Mouse (Mus musculus) intestine, embryonic 14.5 days (tissue): ENCODE measurements at regions not wholly inside any gene's neighbourhood (a gene's known extent, or its start where the extent isn't known, plus 50 kb on each side); places are given as distances from the start of the nearest gene placed in this dataset.

Experiments
- ATAC-seq: fragments of 200-750 bp; cut with Nextera tagmentation; replicated peaks from 2 replicates; pipeline ENCODE4 v1.8.0; 2017; ENCODE audit warnings: low read depth, moderate number of reproducible peaks, moderate TSS enrichment, moderate library complexity; ENCODE audit not compliant: low FRiP score, low TSS enrichment
- DNase-seq: peaks from one replicate; pipeline ENCODE4 v3.0.0-alpha.2; 2018; ENCODE audit warnings: low spot score
- H3K27ac ChIP-seq: fragments of 300-500 bp; sonication (generic); 2 replicates; pipeline ENCODE4 v1.5.1; 2014; ENCODE audit warnings: low read depth, mild to moderate bottlenecking, control low read depth
- H3K27me3 ChIP-seq: fragments of 300-500 bp; sonication (generic); replicated peaks from 2 replicates; pipeline ENCODE4 v1.6.1; 2014; ENCODE audit warnings: low read length, control low read depth; ENCODE audit not compliant: control insufficient read depth, insufficient read depth
- H3K36me3 ChIP-seq: fragments of 300-500 bp; sonication (generic); 2 replicates; pipeline ENCODE4 v1.6.1; 2014; ENCODE audit warnings: low read length, control low read depth; ENCODE audit not compliant: control insufficient read depth, insufficient read depth
- H3K4me1 ChIP-seq: fragments of 300-500 bp; sonication (generic); replicated peaks from 2 replicates; pipeline ENCODE4 v1.6.1; 2014; ENCODE audit warnings: low read length, control low read depth, mixed read lengths; ENCODE audit not compliant: control insufficient read depth, insufficient read depth
- H3K4me2 ChIP-seq: fragments of 300-500 bp; sonication (generic); 2 replicates; pipeline ENCODE4 v1.6.1; 2014; ENCODE audit warnings: low read length
- H3K4me3 ChIP-seq: fragments of 300-500 bp; sonication (generic); 2 replicates; pipeline ENCODE4 v1.5.1; 2014; ENCODE audit warnings: low read depth, low read length, control low read depth, mixed read lengths
- H3K9ac ChIP-seq: fragments of 300-500 bp; sonication (generic); 2 replicates; pipeline ENCODE4 v1.6.1; 2014; ENCODE audit warnings: mild to moderate bottlenecking, low read length
- H3K9me3 ChIP-seq: fragments of 300-500 bp; sonication (generic); 2 replicates; pipeline ENCODE4 v1.6.1; 2016; ENCODE audit warnings: low read length, control low read depth; ENCODE audit not compliant: control insufficient read depth
- whole genome bisulfite sequencing: fragments of 180-500 bp; shearing (Covaris S2); extraction: QIAGEN DNeasy Blood & Tissue Kit; methylation state at CpG from one replicate; pipeline ENCODE4 v1.1.7; 2014; 5-methylcytosine and 5-hydroxymethylcytosine counted together

GRCm38 (mm10) chr4:95346722-95347197 lies 210.5 kb upstream of the Fggy start:
- no peak overlapping the region for H3K4me3 ChIP-seq
- no peaks in the 10 kb centered on the region for H3K27me3 ChIP-seq
- H3K27ac ChIP-seq = no peak overlapping the region
- ATAC-seq = no peak
- H3K4me2 ChIP-seq = no peak overlapping the region
- H3K36me3 ChIP-seq = no peaks in the 10 kb centered on the region
- no peak for DNase-seq
- H3K9me3 ChIP-seq = no peaks in the 10 kb centered on the region
- H3K4me1 ChIP-seq = no peaks in the 10 kb centered on the region
- 48% methylated on average over 3 of the region's 3 CpGs for WGBS
- no peak overlapping the region for H3K9ac ChIP-seq

DNA sequence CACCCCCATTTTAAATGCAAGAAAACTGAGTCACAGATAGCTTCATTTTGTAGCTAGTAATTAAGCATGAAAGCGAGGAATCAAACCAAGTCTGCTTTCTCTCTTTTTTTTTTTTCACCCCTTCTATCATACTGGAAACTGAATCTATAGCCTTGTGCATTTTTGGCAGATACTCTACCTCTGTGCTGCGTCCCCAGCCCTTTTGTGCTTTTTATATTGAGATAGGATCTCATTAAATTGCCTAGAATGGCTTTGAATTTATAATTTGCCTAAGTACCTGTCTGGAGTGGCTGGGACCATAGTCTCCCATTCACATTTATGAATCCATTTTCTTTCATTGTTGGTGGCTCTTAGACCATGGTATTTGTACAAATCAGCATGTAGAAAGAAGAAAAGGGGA lies 209.9 kb upstream of the Fggy start:
- Histone ChIP-seq H3K4me2 (no peak overlapping the region), H3K27ac (no peak overlapping the region), H3K9ac (no peak overlapping the region), H3K4me3 (no peak overlapping the region), H3K27me3 (no peaks in the 10 kb centered on the region), H3K4me1 (no peaks in the 10 kb centered on the region), H3K9me3 (no peaks in the 10 kb centered on the region), H3K36me3 (no peaks in the 10 kb centered on the region)
- WGBS = 87% methylated on average over 2 of the region's 2 CpGs
- DNase-seq = no peak
- ATAC-seq = no peak

GRCm38 (mm10) chr4:95348405-95349123 lies 208.7 kb upstream of the Fggy start:
- Histone ChIP-seq H3K9ac (no peak overlapping the region), H3K4me3 (no peak overlapping the region), H3K27ac (no peak overlapping the region), H3K27me3 (no peaks in the 10 kb centered on the region), H3K9me3 (no peaks in the 10 kb centered on the region), H3K36me3 (no peaks in the 10 kb centered on the region), H3K4me1 (no peaks in the 10 kb centered on the region), H3K4me2 (no peak overlapping the region)
- DNase-seq (no peak), ATAC-seq (no peak)
- WGBS = 87% methylated on average over 4 of the region's 4 CpGs

- Histone ChIP-seq H3K27me3 (no peaks in the 10 kb centered on the region), H3K4me1 (no peaks in the 10 kb centered on the region), H3K36me3 (no peaks in the 10 kb centered on the region), H3K27ac (peak overlapping the region; percentile 66; the same call in 1 of the 2 replicates), H3K9me3 (no peaks in the 10 kb centered on the region), H3K9ac (no peak overlapping the region), H3K4me3 (no peak overlapping the region), H3K4me2 (no peak overlapping the region)
- ATAC-seq = 0 out of 2 replicates have a peak, but pooled peaks have one; percentile 53
- no peak for DNase-seq
- 35% methylated on average over 7 of the region's 7 CpGs for WGBS
Observed at GRCm38 (mm10) chr4:95353894-95354319, 203.4 kb upstream of the Fggy start.

- Histone ChIP-seq H3K27me3 (no peaks in the 10 kb centered on the region), H3K27ac (no peak overlapping the region), H3K9me3 (no peaks in the 10 kb centered on the region), H3K4me3 (no peak overlapping the region), H3K9ac (no peak overlapping the region), H3K36me3 (no peaks in the 10 kb centered on the region), H3K4me1 (no peaks in the 10 kb centered on the region), H3K4me2 (no peak overlapping the region)
- no peak for DNase-seq
- 81% methylated on average over 2 of the region's 2 CpGs for WGBS
- no peak for ATAC-seq
Observed at GRCm38 (mm10) chr4:95358674-95359073, 198.6 kb upstream of the Fggy start.

- Histone ChIP-seq H3K27me3 (no peaks in the 10 kb centered on the region), H3K9me3 (no peaks in the 10 kb centered on the region), H3K4me3 (no peak overlapping the region), H3K4me1 (no peaks in the 10 kb centered on the region), H3K36me3 (no peaks in the 10 kb centered on the region), H3K4me2 (no peak overlapping the region), H3K9ac (no peak overlapping the region), H3K27ac (no peak overlapping the region)
- 52% methylated on average over 3 of the region's 3 CpGs for WGBS
- no peak for DNase-seq
- ATAC-seq = no peak
Observed at GRCm38 (mm10) chr4:95360336-95360967, 196.9 kb upstream of the Fggy start.

GRCm38 (mm10) chr4:95364376-95365082 lies 192.8 kb upstream of the Fggy start:
- 96% methylated on average over 4 of the region's 4 CpGs for WGBS
- no peak for ATAC-seq
- DNase-seq = no peak

GRCm38 (mm10) chr4:95376386-95376785 lies 180.9 kb upstream of the Fggy start:
- ATAC-seq (no peak), DNase-seq (no peak)
- 37% methylated on average over 5 of the region's 5 CpGs for WGBS
- Histone ChIP-seq H3K4me3 (no peak overlapping the region), H3K9ac (no peak overlapping the region), H3K27me3 (no peaks in the 10 kb centered on the region), H3K36me3 (no peaks in the 10 kb centered on the region), H3K4me2 (no peak overlapping the region), H3K4me1 (peaks cover 14% of the 10 kb centered on the region), H3K9me3 (no peaks in the 10 kb centered on the region), H3K27ac (peak overlapping the region; percentile 39)

More at GRCm38 (mm10) chr4:95364376-95365082, 192.8 kb upstream of the Fggy start:
- Histone ChIP-seq H3K36me3 (no peaks in the 10 kb centered on the region), H3K9ac (no peak overlapping the region), H3K4me2 (no peak overlapping the region), H3K4me3 (no peak overlapping the region), H3K27ac (no peak overlapping the region), H3K4me1 (no peaks in the 10 kb centered on the region), H3K27me3 (no peaks in the 10 kb centered on the region), H3K9me3 (no peaks in the 10 kb centered on the region)
